Mouse (Mus musculus) frontal cortex, adult (tissue): ENCODE measurements around the gene Sytl3.

Experiments used
- ATAC-seq: cut with Nextera tagmentation; 2 replicates; pipeline ENCODE4 v1.9.2; 2017; ENCODE audit warnings: mild to moderate bottlenecking, moderate library complexity, mixed read lengths; ENCODE audit not compliant: low TSS enrichment

Gene Sytl3

GRCm38 (mm10) chr17:6736306-6737272, 77.7 kb downstream of the Sytl3 start:
- no peak for ATAC-seq

- ATAC-seq, result no peak
These were observed 78.5 kb downstream of the Sytl3 start for GRCm38 (mm10) chr17:6737273-6737997.

- ATAC-seq, result no peak
These were observed 79.9 kb downstream of the Sytl3 start for GRCm38 (mm10) chr17:6738836-6739235.

- no peak for ATAC-seq
These were observed 80.4 kb downstream of the Sytl3 start for GRCm38 (mm10) chr17:6739266-6739665.

GRCm38 (mm10) chr17:6739756-6740155, 80.9 kb downstream of the Sytl3 start:
- no peak for ATAC-seq

- ATAC-seq, result no peak
These were observed 81.7 kb downstream of the Sytl3 start for GRCm38 (mm10) chr17:6740331-6741170.

GRCm38 (mm10) chr17:6741271-6741670, 82.4 kb downstream of the Sytl3 start:
- no peak for ATAC-seq

- peak; percentile 50 for ATAC-seq
These were observed 83.5 kb downstream of the Sytl3 start for GRCm38 (mm10) chr17:6742083-6743038.

GRCm38 (mm10) chr17:6743039-6743575, 84.2 kb downstream of the Sytl3 start:
- no peak for ATAC-seq

- no peak for ATAC-seq
These were observed 84.9 kb downstream of the Sytl3 start for GRCm38 (mm10) chr17:6743787-6744239.

GRCm38 (mm10) chr17:6744366-6744765, 85.5 kb downstream of the Sytl3 start:
- ATAC-seq, result no peak

- ATAC-seq, result no peak
These were observed 86.0 kb downstream of the Sytl3 start for GRCm38 (mm10) chr17:6744871-6745270.

GRCm38 (mm10) chr17:6745503-6745902, 86.6 kb downstream of the Sytl3 start:
- no peak for ATAC-seq

GRCm38 (mm10) chr17:6745975-6746374, 87.1 kb downstream of the Sytl3 start:
- ATAC-seq, result no peak

- ATAC-seq, result no peak
These were observed 87.7 kb downstream of the Sytl3 start for GRCm38 (mm10) chr17:6746452-6747231.

GRCm38 (mm10) chr17:6747478-6747877, 88.6 kb downstream of the Sytl3 start:
- no peak for ATAC-seq

- ATAC-seq, result no peak
These were observed 90.0 kb downstream of the Sytl3 start for GRCm38 (mm10) chr17:6748779-6749464.

GRCm38 (mm10) chr17:6751221-6751859, 92.4 kb downstream of the Sytl3 start:
- no peak for ATAC-seq
